In the genomic region with DNA sequence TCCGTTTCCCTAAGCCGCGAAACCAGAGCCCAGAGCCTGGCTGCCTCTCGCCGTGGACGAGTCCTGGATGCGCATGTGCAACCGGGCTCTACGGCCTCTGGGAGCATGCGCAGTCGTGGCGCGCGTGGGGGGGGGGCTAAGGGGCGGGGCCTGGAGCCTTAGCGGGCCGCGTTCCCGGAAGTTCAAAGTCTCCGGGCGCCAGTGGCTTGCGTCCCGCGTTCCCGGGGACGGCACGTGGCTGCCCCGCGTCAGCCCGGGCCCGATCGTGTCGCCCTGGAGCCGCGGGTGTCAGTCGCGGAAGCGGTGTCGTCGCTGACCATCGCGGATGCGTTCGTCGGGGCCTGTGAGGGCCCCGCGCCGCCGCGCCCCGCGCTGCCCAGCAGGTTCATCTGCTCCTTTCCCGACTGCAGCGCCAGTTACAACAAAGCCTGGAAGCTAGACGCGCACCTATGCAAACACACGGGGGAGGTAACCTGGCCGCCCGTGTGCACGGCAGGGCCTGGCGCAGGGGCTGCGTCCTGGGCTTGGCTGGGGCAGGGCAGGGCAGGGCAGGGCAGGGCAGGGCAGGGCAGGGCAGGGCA, we compare ENCODE assay signal across 8 mouse cellular contexts. TPM values are rescaled to one million over a fixed set of nuclear protein-coding genes. Genes with fewer than 3 reads are reported as not detected.
A peak's percentile ranks its signal among the peaks of the same experiment; 100 is the strongest.
DNase-seq lines count a peak whose midpoint lies in the region; ATAC-seq and TF ChIP-seq lines count a peak whose summit lies in the region.

A gene (plus strand): TSS at position 150 of the 581 bp plus-strand sequence.

- H3K27me3 ChIP-seq in Patski, result no peaks in the 10 kb centered on the region

- POLR2A ChIA-PET in Patski (lab: Charles Lee), result interaction anchor here (1.0 kb wide), 2 partner anchors 9 to 11 kb away, joined by 3 read pairs; no protein-coding TSS in a partner anchor

- in situ Hi-C loops in Patski (cut with MboI; ENCODE audit: low pct_unique_long_range_greater_than_20kb), result no loop called here

- ATAC-seq in Patski, result peak; percentile 64
- ATAC-seq in frontal cortex, adult (ENCODE audit: low TSS enrichment), result peak; percentile 95
- peak; percentile 77 to 89 for ATAC-seq in hematopoietic stem cell, adult 5-6 weeks (replicated peaks in 1 of 2; ENCODE audit: insufficient read depth in 1 of 2, low FRiP score in 2 of 2, low TSS enrichment in 1 of 2, low read depth in 1 of 2, poor library complexity in 2 of 2, severe bottlenecking in 2 of 2)

- TF ChIP-seq CTCF in Patski (IDR thresholded peaks at IDR 0.05), result no peak

- peak; percentile 50 for DNase-seq in Patski (ENCODE audit: low read depth, low spot score)
- DNase-seq in cerebellum, adult 9-10 months, result peak; percentile 73
- DNase-seq in layer of hippocampus, postnatal 10 days (ENCODE audit: low spot score in 2 of 2), result peak; percentile 69 to 81
- DNase-seq in lung, postnatal 10 days, result peak; percentile 77
- peak; percentile 54 for DNase-seq in ovary, postnatal 14 days (ENCODE audit: low spot score)
- peak; percentile 73 to 87 for DNase-seq in thymus, postnatal 10 days (ENCODE audit: low spot score in 2 of 2)

- CTCF ChIA-PET in Patski (lab: Charles Lee), result interaction anchor here (1.3 kb wide), 1 partner anchor 12 kb away, joined by 3 read pairs; no protein-coding TSS in a partner anchor

RNA-seq across cellular contexts. Expression of the gene that starts here (rescaled TPM):
- polyA plus RNA-seq in Patski (2021), result 77.9 TPM
- total RNA-seq in hematopoietic stem cell, adult 5-6 weeks (2017), result 144 and 155 TPM in 2 replicates
- 10 to 100 TPM; 29.0 to 33.9 TPM for total RNA-seq in layer of hippocampus, postnatal 10 days (2021)

Comparison
In these comparisons a context has a peak if more than half of its experiments do, and no peak if none do; other contexts are left out.
1. Peak in every context shown above with its lines: DNase-seq and ATAC-seq.